Mouse (Mus musculus) C2C12 (cell line): ENCODE measurements around the gene Hdgfl2. TPM values are rescaled to one million over a fixed set of nuclear protein-coding genes. Genes with fewer than 3 reads are reported as not detected.
A peak's percentile ranks its signal among the peaks of the same experiment; 100 is the strongest.

Source experiments
- H3K27me3 ChIP-seq: one replicate; pipeline ENCODE4 v1.6.1; 2011; ENCODE audit not compliant: control insufficient read depth, insufficient read depth, insufficient read length
- H3K36me3 ChIP-seq: one replicate; pipeline ENCODE4 v1.6.1; 2011; ENCODE audit not compliant: control insufficient read depth, insufficient read depth
- H3K4me3 ChIP-seq: one replicate; pipeline ENCODE4 v1.5.1; 2011; ENCODE audit warnings: mild to moderate bottlenecking, control low read depth; ENCODE audit not compliant: poor library complexity, insufficient read depth, severe bottlenecking
- H3K79me2 ChIP-seq: one replicate; pipeline ENCODE4 v1.6.1; 2011; ENCODE audit not compliant: control insufficient read depth, insufficient read depth
- H3K79me3 ChIP-seq: one replicate; pipeline ENCODE4 v1.6.1; 2011; ENCODE audit warnings: low read depth, control low read depth
- H3ac ChIP-seq: one replicate; pipeline ENCODE3; 2011; ENCODE audit warnings: low read depth; ENCODE audit not compliant: control insufficient read depth, insufficient read length
- CEBPB ChIP-seq: IDR thresholded peaks from one replicate; pipeline ENCODE4 v1.6.1; 2011; ENCODE audit warnings: low read depth, mild to moderate bottlenecking, control low read depth, moderate library complexity
- CTCF ChIP-seq: IDR thresholded peaks from one replicate; pipeline ENCODE4 v1.5.1; 2011; ENCODE audit not compliant: control insufficient read depth, insufficient read depth, insufficient read length
- FOSL1 ChIP-seq: IDR thresholded peaks from one replicate; pipeline ENCODE4 v1.8.0; 2011; ENCODE audit warnings: mild to moderate bottlenecking, low read length; ENCODE audit not compliant: poor library complexity, insufficient read depth, severe bottlenecking
- MAX ChIP-seq: IDR thresholded peaks from one replicate; pipeline ENCODE4 v1.6.1; 2011; ENCODE audit warnings: mild to moderate bottlenecking, control low read depth
- MYOD1 ChIP-seq: IDR thresholded peaks from one replicate; pipeline ENCODE4 v1.6.1; 2011; ENCODE audit warnings: low read depth; ENCODE audit not compliant: control insufficient read depth, insufficient read length
- MYOG ChIP-seq: IDR thresholded peaks from one replicate; pipeline ENCODE4 v1.6.1; 2011; ENCODE audit not compliant: control insufficient read depth, insufficient read length; ENCODE audit errors: extremely low read depth
- USF1 ChIP-seq: IDR thresholded peaks from one replicate; pipeline ENCODE4 v1.6.1; 2011; ENCODE audit warnings: low read depth, mild to moderate bottlenecking, control low read depth, moderate library complexity
- polyA plus RNA-seq: library from polyadenylated mRNA; unstranded; fragments of >200 nt; fragmentation: generic; extraction: Trizol; gene quantifications from one replicate; pipeline ENCODE4 v1.2.1, GENCODE M21; 2012; ENCODE audit warnings: missing spikeins

Hdgfl2 gene
- polyA plus RNA-seq, 1 experiment, result 64.5 TPM

DNA sequence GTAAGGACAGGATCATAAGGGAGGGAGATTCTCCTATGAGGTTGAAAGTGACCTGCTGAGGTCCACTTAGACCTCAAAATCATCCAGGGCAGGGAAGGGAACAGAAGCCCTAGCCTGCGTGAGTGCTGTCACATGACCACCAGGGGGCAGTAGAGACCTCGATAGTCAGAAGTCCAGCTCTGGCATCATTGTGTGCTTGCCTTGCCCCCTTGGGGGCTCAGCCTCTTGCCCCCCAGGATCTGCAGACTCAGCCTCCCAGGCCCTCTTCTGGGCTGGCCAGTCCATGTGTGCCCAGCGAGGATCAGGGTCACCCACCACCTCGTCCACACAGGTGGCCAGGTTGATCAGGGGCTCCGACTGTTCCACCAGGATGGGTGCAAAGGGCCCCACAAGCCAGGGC lies 32.4 kb downstream of the Hdgfl2 start:
- TF ChIP-seq CTCF (peak; percentile 73), MYOG (no peak), USF1 (peak; percentile 72)
- no peak overlapping the region for H3ac ChIP-seq
- no peaks in the 10 kb centered on the region for H3K79me3 ChIP-seq
- peaks cover 5% of the 10 kb centered on the region for H3K27me3 ChIP-seq
- H3K79me2 ChIP-seq, result no peaks in the 10 kb centered on the region
- H3K36me3 ChIP-seq, result no peaks in the 10 kb centered on the region
- no peak overlapping the region for H3K4me3 ChIP-seq

DNA sequence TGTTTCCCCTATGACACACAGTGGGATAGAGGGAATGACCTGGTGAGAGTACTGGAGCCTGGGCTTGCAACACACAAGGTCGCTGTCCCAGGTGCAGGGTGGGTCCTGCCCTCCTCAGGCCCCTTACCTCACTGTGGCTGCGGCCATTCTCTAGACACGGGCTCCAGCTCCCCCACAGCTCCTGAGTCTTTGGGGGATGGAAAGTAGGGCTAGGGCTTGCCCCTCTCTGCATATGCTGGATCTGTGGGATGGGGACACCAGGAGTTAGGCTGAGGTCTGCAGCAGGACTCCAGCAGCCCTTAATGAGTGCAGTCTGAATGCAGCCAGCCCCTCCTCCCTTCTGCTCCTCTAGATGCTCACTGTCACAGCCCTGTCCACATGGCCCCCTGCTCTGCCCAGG lies 33.3 kb downstream of the Hdgfl2 start:
- Histone ChIP-seq H3K27me3 (peaks cover 5% of the 10 kb centered on the region), H3K36me3 (no peaks in the 10 kb centered on the region), H3ac (no peak overlapping the region), H3K4me3 (no peak overlapping the region), H3K79me3 (no peaks in the 10 kb centered on the region), H3K79me2 (no peaks in the 10 kb centered on the region)
- TF ChIP-seq FOSL1, result no peak

DNA sequence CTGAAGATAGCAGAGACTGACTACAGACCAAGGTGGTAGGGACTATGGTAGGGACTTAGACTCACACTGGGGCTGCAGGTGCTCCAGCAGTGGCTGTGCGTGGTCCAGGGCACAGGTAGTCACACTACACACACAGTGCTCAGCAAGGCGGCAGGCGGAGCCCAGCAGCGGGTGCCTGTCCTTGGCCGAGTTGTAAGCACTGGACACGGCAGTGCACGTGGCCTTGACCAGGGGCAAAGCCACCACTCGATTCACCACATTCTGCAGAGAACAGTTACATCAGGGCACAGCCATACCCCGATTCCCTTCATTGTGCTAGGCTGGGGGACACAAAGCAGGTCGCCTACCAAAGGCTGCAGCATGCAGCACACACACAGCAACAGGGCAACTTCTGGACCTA lies 36.8 kb downstream of the Hdgfl2 start:
- TF ChIP-seq CEBPB (no peak), MYOD1 (no peak), CTCF (no peak), FOSL1 (no peak), MYOG (no peak), MAX (no peak), USF1 (no peak)

DNA sequence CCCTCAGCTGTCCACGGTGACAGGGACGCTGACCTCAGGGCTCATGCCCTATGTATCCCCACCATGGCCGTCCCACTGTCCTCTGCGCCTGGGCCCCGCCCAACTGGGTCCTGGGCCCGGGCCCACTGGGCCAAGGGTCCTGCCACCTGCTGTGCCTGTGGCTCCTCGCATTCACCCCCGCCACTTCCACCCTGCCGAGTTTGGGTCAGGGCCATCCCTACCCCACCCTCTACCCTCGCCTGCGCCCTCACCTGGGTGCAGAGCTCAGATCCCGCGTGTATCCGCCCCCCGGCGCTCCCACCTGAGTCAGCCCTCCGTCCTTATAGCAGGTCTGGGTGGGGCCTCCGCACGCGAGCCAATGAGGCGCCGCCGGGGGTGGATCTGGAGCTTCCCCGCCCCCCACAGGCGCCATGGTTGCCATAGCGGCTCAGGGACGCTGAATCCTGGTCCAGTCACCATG lies 37.8 kb downstream of the Hdgfl2 start, which contains the start of gene Plin5:
TSS of gene Plin5 (minus strand) at position 346 of the 460 bp plus-strand sequence.
- no peak within 1 kb of the TSS for H3K4me3 ChIP-seq
- no peak for TF ChIP-seq FOSL1
- no peak for TF ChIP-seq MYOD1
- no peak for TF ChIP-seq CEBPB
- no peak for TF ChIP-seq CTCF
- TF ChIP-seq MYOG, result no peak
- TF ChIP-seq USF1, result no peak
- no peak for TF ChIP-seq MAX
- no peak within 1 kb of the TSS for H3ac ChIP-seq
- no peaks in the 10 kb centered on the region for H3K79me3 ChIP-seq
- H3K79me2 ChIP-seq, result no peaks in the 10 kb centered on the region
- H3K36me3 ChIP-seq, result no peaks in the 10 kb centered on the region
- H3K27me3 ChIP-seq, result peaks cover 39% of the 10 kb centered on the region

More for the DNA sequence above, 36.8 kb downstream of the Hdgfl2 start:
- Histone ChIP-seq H3K27me3 (peaks cover 28% of the 10 kb centered on the region), H3K79me3 (no peaks in the 10 kb centered on the region), H3ac (no peak overlapping the region), H3K36me3 (no peaks in the 10 kb centered on the region), H3K4me3 (no peak overlapping the region), H3K79me2 (no peaks in the 10 kb centered on the region)

DNA sequence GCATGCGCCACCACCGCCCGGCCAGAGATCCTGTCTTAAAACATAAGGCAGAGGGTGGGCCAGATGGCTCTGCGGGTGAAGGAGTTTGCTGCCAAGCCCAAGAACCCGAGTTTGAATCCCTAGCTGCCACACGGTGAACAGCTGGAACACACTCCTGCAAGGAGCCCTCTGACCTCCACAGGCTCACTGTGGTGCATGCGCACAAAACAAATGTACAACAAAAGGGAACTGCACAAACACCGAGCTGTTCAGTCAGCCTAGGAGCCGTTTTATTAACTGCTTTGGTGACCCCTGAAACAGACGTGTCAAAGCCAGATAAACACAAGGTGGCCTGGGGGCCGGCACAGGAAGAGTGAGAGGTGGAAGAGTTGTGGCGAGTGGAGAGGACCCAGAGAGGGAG lies 40.0 kb downstream of the Hdgfl2 start:
- no peak overlapping the region for H3ac ChIP-seq
- peaks cover 39% of the 10 kb centered on the region for H3K27me3 ChIP-seq
- H3K79me3 ChIP-seq, result no peaks in the 10 kb centered on the region
- no peaks in the 10 kb centered on the region for H3K36me3 ChIP-seq
- no peaks in the 10 kb centered on the region for H3K79me2 ChIP-seq
- TF ChIP-seq FOSL1 (no peak), CEBPB (no peak)
- H3K4me3 ChIP-seq, result no peak overlapping the region

GRCm38 (mm10) chr17:56119981-56120880 lies 40.8 kb downstream of the Hdgfl2 start:
- H3ac ChIP-seq, result no peak overlapping the region
- no peak for TF ChIP-seq CTCF
- TF ChIP-seq FOSL1, result no peak
- TF ChIP-seq MYOG, result no peak
- no peak overlapping the region for H3K4me3 ChIP-seq

More at GRCm38 (mm10) chr17:56119981-56120880, 40.8 kb downstream of the Hdgfl2 start:
- Histone ChIP-seq H3K36me3 (no peaks in the 10 kb centered on the region), H3K79me3 (no peaks in the 10 kb centered on the region), H3K27me3 (peaks cover 39% of the 10 kb centered on the region), H3K79me2 (no peaks in the 10 kb centered on the region)
